Mouse (Mus musculus) heart, adult 11 months (tissue): ENCODE data around the gene Aoah.
A peak's percentile ranks its signal among the peaks of the same experiment; 100 is the strongest.

Source experiments
- DNase-seq: peaks from one replicate; pipeline ENCODE4 v3.0.0; 2022

Gene Aoah

DNA sequence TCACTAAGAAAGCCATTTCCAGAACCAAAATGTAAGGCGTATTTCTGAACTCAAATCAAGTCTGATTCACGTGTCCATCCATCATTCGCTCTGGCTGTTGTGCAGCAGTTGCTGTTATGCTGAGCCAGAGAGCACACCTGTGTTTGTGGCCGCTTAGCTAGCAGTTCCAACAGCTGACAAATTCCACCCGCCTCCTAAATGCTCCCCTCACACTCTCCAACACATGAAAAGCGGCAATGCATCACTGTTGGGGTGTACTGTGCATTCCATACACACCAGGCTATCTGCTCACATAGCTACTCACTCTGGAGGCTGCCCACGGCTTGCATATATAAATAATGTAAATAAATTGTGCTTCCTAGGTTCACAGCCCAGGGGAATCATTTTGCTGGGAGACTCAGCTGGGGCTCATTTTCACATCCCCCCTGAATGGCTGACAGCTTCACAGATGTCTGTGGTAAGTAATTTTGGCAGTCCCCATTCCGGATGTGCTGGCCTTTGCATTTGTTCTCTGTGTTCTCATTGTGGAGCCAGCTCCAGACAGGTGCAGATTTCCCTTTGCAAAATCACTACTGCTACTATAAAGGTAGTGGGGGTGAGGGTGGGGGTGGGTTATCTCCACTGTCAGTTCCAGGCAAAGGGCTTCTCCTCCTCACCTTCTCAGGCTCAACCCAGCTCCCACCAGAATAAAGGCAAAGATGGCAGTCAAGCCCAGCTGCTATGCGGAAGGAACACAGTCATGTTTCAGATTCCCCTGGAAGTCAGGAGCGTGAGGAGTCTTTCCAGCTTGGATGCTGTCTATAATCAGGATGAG lies 123.0 kb downstream of the Aoah start:
- DNase-seq, result peak; percentile 62

DNA sequence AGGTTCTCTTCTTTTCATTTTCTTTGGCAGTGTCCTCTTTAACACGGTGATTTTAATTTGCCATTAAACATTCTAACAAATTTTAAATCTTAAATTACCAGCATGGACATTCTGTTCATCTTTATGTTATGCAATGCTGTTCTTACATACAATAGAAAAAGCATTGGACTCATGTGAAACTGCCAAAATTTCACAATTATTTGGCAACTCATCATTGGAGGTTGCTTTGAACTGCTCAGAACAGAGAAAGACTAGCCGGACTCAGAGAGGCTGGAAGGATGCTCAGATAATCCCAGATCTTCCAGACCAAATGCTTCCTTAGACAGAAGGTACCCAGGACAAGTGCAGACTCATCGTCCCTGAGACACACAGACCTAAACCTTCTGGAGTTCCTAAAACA lies 126.5 kb downstream of the Aoah start:
- DNase-seq, result no peak

DNA sequence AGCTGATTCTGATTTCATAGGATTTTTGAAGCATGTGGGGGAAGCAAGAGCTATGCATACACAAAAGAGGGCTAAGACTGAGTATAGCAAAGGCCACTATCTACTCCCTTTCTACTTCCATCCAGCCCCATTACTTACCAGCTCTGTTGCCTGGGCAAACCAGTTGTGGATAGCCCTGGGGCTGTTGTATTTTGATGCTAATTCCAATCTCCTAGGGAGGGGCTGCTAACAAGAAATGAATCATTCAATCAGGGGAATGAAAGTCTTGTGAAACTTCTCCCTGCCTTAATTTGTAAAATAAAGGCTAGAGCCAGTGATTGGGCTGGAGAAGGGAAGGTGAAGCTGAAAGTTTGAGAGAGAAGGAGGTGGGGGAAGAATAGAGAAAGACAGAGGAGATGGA lies 142.1 kb downstream of the Aoah start:
- no peak for DNase-seq

DNA sequence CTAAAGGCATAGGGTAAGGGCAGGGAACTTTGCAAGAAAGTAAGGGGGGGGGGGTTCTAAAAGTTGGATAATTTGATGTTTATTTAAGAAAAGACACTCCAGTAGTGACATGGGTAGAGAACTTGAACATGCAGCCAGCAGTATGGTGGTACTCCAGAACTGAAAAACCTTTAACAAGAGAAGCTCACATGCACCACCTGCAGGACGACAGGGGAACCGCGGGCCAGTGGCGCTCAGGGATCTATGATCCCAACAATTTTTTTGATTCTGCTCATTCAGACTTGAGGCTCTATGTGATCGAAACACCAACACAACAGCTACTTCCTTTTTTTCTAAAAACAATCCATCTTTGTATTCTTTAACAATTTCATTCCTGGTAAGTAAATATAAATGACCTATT lies 143.5 kb downstream of the Aoah start:
- DNase-seq, result no peak

DNA sequence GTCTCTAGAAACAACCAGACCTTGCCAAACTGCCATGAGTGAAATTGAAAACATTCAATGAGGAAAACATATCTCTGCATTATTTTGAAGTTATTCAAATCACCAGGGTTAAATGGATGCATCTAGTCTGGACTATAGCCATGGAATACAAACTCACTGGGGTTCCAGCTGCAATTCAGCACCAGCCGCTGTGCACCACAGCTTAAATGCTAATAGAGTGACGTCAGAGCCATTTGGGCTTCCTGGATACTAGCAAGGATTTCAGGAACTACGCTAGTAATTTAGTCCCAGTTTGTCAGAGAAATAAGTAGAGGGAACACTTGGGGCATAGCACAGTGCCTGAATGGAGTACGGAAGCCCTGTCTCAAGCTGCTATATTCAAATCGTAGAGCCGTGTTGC lies 145.2 kb downstream of the Aoah start:
- no peak for DNase-seq

DNA sequence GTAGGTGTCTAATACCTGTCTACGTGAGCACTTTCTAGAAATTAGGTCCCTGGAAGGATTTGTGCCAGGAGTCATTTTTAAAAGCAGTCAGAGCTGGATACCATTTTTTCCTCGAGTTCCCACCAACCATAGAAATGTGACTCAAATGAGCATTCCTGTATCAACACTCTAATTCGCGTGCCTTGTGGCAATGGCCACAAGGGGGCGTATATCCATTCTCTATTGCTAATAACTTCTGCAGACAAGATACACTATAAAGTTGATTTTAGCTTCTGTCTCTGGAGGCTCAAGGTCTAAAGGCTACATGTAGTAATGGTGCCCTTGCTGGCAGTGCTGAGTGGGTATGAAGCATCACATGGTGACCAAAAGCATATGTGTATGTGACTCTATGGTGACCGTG lies 146.5 kb downstream of the Aoah start:
- DNase-seq, result no peak

DNA sequence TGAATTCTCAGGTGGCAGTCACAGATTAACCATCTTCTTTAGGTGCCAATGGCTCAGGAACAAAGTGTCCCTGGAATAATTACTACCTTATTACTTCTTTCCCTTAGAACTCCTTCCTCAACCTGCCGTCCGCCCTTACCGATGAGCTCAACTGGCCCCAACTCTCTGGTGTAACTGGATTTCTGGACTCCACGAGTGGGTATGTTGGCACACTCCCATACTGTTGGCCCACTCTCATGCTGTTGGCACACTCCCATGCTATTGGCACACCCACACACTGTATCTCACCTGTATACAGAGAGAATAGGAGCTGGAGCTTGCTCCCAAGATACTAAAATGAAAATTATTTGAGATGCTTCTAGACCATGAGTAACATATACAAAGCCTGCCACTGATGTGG lies 147.8 kb downstream of the Aoah start:
- no peak for DNase-seq

DNA sequence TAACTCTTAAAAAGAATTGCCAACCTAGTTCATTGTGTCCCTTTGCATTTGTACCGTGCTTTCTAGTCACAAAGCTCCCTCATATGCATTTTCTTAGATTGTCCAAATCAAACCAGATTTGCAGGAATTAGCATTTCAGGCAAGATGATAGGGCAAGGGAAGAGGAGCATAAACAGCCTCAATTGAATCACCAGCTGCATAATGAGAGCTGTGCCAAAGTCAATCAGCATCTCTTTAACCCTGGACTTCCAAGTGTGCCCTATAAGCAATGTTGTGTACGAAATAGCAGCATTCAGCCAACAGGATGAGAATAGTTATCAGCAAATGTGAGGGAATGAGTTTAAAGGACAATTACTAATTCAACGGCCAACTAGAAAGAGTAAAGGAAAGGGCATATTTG lies 169.2 kb downstream of the Aoah start:
- no peak for DNase-seq

DNA sequence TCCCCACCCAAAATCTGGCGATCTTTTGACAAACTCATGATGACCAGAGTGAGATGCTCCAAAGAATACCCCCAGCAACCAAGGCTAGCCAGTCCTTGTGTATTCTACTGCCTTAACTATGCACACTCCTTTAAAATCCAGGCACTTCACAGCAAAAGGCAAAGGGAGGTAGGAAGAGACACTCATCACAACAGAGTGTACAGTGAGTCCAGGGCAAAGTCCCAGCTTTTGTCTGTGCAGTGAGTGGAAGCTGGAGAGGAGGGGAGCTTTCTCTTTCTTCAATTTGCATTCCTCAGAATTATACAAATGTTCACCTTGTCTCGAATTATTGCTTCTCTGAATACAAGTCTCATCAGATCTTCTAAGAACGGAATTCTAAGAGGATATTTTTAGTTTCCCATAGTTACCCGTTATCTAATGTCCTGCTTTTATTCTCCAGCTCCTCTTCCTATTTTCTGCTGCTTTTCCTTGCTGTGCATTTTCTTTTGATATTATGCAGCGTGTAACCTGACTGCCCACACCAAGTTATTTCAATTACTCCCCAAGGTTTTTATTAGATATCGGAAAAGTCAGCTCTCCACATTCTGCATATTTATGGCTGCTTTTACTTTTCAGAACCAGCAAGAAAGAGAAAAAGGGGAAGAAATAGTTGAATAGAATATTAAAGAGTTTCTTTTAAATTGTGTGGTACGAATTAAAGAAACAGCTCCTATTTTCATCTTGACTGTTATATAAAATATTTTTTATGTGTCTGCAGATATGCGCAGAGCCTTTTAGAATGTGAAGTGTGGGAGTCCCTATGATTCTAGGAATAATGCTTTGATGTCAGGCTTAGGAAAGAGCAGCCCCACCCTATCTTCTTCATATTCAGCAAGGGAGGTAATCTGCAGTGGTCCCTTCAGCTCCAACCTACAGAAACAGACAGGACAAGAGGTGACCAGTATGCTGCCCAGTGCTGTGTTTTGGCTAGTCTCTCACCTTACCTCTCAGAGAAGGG lies 187.6 kb downstream of the Aoah start:
- DNase-seq, result no peak

DNA sequence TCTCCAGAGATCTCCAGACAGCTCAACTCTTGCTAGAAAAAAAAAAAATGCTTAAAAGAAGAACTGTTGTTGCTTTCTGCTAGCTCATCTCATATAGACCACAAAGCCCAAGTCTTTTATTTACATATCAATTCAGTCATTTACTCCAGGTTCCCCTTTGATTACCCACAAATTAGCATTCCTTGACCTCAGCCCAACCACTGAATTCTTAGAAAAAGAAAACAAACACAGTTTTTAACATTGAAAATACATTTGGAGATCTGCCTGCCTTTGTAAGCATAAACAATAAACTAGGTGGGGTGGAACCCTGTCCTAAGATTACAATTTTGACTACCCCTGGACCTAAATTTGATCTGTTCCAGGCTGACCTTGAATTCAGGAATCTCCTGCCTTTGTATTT lies 191.6 kb downstream of the Aoah start:
- DNase-seq, result no peak

DNA sequence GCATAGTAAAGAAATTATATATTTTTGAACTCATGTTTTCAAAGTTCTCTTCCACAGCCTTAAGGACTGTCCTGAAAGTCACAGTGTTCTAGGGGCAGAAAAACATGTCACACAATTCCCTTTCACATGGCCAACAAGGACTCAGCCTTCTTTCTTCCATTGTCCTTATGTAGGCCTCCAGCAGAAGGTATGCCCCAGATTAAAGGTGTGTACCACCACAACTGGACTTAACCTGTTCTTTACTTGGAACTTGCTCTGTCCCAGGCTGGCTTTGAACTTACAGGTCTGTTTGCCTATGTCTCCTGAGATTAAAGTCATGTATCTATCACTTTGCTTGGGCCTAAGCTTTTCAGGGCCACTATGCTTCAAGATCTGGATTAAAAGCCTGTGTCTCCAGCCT lies 192.0 kb downstream of the Aoah start:
- no peak for DNase-seq

DNA sequence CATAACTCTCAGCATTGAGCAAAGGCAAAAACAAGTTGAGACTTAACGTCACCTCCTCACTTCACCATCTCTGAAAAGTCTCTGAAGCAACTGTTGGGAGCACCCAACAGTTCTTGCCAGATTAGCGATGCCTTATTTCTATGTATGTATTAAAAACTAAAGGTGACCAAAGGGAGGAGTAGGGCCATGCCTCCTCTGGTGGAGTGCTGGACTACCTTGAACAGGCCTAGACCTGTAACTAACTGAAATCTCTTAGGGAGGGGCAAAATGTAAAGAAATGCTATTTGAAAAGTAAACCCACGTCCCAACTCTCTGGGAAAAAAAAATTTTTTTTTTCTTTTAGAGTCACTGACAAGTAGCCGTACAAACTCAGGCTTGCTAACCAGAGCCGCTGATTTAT lies 211.3 kb downstream of the Aoah start:
- DNase-seq, result no peak

DNA sequence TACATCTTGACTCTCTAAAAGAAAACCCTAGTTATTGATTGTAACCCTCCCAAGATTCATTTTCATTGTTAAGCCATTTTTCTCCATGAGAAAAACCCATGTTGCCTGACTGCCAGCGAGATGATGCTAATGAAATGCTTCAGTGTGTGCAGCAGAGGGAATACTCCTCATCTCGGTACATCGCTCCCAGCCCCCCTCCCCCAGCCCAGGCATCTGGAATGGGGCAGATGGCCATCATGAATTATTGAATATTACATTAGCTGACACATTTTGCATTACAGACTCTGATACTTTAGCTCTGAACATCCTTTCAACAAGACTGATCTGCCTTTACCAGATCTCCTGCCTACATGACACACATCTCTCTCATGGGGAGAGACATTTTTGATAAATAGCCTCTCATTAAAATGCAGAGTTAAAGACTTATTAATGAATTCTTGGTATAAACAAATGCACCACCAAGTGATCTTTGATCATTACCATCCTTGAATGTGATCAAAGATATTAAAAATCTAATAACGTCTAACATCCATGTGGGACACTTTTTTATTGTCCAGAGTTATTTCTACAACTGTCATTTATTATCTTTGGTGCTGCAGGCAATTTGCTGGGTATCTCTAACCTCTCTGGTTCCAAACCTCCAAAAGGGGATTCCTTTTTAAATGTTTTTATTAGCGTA lies 211.9 kb downstream of the Aoah start:
- no peak for DNase-seq

DNA sequence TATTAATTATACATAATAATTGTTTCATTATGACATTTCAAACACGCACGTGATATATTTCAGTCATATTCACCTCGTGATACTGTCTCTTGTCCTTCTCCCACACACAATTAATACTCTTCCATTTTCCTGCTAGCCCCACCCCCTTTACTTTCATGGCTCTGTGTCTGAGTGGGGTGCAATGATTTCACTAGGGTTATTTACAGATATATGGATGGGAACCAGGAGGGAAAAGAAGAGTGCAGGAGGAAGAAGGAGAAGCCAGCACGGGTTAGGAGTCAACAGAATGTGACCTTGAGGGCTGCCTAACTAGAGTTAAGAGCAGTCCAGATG lies 212.4 kb downstream of the Aoah start:
- DNase-seq, result no peak

DNA sequence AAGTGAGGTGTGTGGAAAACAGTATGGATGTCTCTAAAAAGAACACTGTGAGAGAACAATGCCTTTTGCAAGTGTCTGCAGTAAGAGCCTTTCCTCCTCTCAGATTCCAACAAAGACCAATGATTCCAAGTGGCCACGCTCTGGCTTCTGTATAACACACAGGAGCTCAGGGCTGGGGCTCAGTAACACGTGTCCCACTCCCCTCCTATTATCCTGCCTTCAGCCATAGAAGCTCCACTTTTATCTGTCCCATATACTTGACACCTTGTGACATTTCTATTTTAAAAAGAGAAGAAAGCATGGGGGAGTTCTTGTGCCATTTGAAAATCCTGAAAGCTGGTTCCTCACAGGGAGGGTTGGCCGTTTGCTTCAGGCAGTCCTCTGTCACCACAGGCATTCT lies 219.7 kb downstream of the Aoah start:
- DNase-seq, result no peak

DNA sequence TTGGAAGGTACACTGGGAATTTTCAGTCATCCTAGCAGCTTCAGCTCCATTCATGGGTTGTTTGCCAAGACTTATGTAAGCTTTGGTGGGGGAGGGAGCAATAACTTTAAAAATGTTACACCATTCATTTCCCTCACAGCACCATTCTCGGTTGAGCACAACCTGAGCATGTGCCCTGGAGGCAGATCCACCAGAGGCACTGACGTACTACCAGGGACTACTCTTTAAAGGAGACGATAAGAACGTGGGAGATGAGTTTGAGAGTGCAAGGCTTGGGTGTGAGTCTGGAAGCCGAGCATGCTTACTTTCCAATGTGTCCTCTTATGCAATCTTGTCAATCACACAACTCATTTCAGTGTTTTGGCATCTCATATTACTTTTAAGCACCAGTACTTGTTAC lies 230.9 kb downstream of the Aoah start:
- DNase-seq, result no peak

DNA sequence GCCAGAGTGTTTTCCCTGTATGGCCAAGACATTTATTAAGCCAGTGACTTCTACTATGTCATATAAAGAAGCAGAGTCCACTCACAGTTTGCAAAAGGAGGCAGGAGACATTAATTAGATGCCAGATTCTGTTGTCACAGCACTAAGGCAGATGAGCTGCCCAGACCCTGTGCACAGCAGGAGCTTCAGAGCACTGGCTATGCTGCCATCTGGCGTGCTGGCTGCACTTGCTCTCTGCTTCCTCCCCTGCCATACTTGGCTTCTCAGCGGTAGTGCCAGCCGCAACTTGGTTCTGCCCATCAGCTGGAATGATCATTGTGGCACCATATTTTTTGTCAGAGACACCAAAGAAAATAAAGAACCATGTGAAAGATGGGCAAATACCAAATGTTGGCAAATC lies 239.3 kb downstream of the Aoah start:
- DNase-seq, result no peak

DNA sequence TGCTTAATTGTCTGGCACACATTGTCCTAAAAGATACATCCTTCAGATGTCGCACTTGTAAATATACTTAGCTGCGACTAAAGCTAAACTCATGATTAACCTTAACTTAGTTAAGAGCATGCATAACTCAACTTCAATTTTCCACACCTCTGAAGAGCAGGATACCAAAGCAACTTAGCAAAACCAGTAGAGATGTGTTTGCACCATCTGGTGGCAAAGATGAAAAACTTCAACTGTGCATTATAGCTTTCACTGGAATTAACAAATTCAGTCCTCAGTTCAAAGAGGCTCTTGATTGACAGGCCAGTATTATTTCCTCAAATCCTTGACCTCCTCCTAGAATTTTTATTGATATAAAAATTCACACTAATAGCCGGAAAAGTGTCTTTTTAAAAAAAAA lies 241.1 kb downstream of the Aoah start:
- DNase-seq, result no peak

DNA sequence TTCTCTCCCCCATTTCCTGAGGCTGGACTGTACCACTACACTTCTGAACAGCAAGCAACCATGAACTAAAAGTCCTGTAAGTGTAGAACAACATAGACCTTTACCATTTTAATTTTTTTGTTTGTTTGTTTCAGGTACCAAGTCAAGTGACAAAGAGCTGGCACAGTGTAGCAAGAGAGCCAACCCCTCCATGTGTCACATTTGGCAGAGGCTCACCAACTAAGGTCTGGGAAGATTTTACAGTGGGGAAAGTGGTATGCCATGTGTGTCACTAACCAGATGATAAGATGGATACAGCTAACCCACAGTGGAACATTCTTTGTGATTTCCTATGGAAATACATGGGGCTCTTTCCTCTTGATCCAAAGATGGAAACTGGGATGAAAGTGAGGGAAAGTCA lies 242.1 kb downstream of the Aoah start:
- DNase-seq, result no peak

DNA sequence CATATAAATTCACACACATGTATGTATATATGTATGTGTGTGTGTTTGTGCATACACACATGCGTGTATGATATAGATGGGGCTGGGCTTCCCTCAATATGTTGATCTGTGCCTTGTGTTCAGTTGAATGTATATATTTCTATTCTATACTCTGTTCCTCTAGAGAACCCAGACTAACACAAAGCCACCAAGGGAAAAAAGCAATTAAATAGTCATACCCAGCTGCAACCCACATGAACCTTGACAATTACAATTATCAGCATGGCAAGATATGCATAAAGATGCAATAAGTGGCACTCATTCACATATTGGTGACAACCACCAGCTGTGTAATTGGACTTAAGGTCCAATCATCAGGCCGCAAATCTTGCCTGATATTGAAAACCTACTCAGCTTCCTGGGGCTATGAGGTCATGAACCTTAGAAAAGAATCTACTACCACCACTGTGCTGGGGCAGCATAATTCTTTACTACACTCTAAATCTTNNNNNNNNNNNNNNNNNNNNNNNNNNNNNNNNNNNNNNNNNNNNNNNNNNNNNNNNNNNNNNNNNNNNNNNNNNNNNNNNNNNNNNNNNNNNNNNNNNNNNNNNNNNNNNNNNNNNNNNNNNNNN lies 246.8 kb downstream of the Aoah start:
- DNase-seq, result no peak

DNA sequence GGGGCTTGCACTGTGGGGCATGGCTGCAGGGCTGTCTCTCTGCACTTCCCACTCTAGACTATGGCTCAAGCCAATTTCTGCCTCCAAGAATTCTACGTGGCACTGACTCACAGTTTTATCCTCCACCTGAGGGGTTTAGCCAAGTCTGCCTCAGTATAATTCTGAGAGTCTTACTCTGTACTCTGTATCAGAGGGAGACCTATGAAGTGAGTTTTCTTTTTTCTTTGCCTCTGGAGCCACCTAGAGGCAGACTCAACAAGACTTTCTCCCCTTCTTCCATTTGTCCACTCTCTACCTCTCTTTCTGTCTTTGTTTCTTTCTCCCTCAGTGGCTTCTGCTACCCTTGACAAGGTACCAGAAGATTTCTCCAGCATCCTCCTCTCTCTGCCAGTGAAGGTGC lies 256.2 kb downstream of the Aoah start:
- DNase-seq, result no peak

DNA sequence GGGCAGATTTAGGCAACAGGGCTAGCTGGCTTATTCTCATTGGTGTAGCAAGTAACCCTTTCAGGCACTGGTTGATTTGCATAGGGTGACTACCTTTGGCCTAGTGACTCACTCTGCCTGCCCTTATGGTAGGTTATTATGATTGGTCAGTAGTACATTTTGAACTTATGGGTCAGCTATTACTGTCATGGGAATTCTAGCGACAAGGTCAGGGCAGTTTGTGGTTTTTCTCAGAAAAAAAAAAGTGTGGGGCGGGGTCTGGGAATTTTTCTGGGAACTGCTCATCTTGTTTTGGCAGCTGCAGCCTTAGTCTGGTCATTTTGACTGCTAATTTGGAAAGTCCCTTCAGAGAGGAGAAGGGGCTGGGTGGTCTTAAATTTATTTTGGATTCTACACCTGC lies 272.1 kb downstream of the Aoah start:
- peak; percentile 62 for DNase-seq

DNA sequence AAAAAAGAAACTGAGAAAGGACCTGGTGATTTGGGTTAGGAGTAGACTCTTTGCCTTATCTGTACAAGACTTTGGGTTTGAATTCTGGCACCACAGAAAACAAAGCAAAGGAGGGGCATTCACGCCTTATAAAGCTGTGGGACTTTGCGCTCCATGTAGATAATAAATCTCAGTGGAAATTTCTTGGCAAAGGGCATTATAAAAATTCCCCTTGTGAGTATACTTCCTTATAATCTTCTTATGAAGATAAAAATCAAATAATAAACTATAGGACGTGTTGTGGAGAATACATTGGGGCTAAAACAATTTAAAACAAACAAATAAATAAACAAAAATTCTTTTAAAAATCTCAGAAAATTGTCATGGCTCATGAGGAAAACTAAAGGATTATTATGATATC lies 280.9 kb downstream of the Aoah start, which contains the start of gene Olfr1370:
Gene Olfr1370 (minus strand): TSS at position 101 of the 400 bp plus-strand sequence.
- no peak for DNase-seq
